Mouse (Mus musculus): ENCODE data around the gene Slc39a9. TPM values are rescaled to one million over a fixed set of nuclear protein-coding genes. Genes with fewer than 3 reads are reported as not detected.

Gene Slc39a9
- polyA plus RNA-seq, 1 experiment from 2014 or later, result 27.7 TPM

DNA sequence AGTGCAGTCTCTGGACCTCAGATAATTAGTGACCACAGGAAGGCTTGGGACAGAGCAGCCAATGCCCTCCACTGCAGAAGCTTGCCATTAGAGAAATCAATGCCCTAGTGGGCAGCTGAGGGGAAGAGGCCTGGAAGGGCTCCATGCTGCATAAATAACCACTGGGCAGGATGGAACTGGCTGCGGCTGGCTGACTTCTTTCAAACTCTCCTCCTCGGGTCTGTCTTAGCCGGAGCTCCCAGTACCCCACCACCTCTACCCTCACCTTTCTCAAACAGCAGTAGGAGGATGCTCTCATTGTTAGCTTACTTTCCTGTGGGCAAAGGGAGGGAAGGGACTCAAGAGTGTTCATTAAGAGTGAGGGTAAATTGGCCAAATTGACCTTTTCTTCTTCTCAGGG lies 51.3 kb downstream of the Slc39a9 start:
- Histone ChIP-seq H3K4me1 (ENCODE audit: control insufficient read depth, insufficient read depth, low read length) (peaks cover 12% of the 10 kb centered on the region; the same call in 1 of the 2 replicates), H3K9me3 (ENCODE audit: control insufficient read depth, low read length) (no peaks in the 10 kb centered on the region), H3K27ac (ENCODE audit: low read depth, low read length) (no peak overlapping the region), H3K4me2 (ENCODE audit: low read depth, low read length) (no peak overlapping the region), H3K36me3 (ENCODE audit: control insufficient read depth, insufficient read depth, low read length) (no peaks in the 10 kb centered on the region), H3K9ac (replicated peaks; ENCODE audit: low read depth, low read length) (no peak overlapping the region), H3K27me3 (ENCODE audit: control insufficient read depth, insufficient read depth, low read length) (peaks cover 28% of the 10 kb centered on the region), H3K4me3 (ENCODE audit: low read depth, low read length) (no peak overlapping the region)
- ATAC-seq (ENCODE audit: low read depth), result no peak
- 84% methylated on average over 3 of the region's 3 CpGs for WGBS

DNA sequence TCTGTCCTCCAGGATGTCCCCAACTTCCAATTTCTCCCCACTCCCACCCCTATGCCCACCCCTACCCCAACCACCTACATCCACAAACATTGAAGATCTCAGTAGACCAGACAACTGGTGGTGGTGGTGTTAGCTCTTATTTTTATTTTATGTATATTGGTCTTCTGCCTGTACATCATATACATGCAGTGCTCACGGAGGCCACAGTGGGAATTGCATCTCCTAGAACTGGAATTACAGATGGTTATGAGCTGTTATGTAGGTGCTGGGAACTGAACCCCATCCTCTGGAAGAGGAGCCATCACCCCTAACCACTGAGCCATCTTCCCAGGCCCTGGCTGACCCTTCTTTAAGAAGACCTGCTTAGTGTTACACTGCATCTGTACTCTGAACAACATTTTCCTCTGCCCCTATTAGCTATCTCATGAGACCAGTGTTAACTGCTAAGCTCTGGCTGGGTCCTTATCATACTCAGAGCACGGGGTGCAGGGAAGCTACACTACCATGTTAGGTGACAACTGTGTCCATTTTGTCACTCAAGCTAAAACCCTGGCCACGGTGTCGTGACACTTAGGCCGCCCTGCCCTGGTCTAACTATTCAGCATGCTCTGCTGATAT lies 55.0 kb downstream of the Slc39a9 start:
- Histone ChIP-seq H3K27ac (ENCODE audit: low read depth, low read length) (no peak overlapping the region), H3K36me3 (ENCODE audit: control insufficient read depth, insufficient read depth, low read length) (no peaks in the 10 kb centered on the region), H3K4me3 (ENCODE audit: low read depth, low read length) (no peak overlapping the region), H3K4me1 (ENCODE audit: control insufficient read depth, insufficient read depth, low read length) (no peaks in the 10 kb centered on the region), H3K27me3 (ENCODE audit: control insufficient read depth, insufficient read depth, low read length) (peaks cover 5% of the 10 kb centered on the region), H3K9ac (replicated peaks; ENCODE audit: low read depth, low read length) (no peak overlapping the region), H3K9me3 (ENCODE audit: control insufficient read depth, low read length) (no peaks in the 10 kb centered on the region), H3K4me2 (ENCODE audit: low read depth, low read length) (no peak overlapping the region)
- no peak for ATAC-seq (ENCODE audit: low read depth)
- WGBS, result 93% methylated on average over 5 of the region's 5 CpGs

DNA sequence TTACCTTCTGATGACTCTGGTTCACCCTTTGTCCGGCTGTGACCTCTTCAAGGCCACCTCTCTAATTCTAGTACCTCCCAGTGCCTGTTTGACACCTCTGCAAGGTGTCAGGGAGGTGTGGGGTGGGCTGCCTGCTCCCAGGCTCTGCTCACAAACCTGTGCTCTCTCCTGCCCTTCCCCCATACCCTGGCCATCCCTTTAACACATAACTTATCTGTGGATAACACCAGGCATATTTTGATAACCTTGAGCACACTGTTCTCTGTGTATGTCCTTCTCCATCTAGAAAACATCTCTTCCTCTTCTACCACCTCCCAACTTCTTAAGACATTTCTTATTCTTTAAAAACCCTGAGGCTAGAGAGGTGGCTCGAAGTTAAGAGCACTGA lies 55.5 kb downstream of the Slc39a9 start:
- no peak for ATAC-seq (ENCODE audit: low read depth)
- H3K9ac ChIP-seq (replicated peaks; ENCODE audit: low read depth, low read length), result no peak overlapping the region
- H3K9me3 ChIP-seq (ENCODE audit: control insufficient read depth, low read length), result no peaks in the 10 kb centered on the region
- H3K27ac ChIP-seq (ENCODE audit: low read depth, low read length), result no peak overlapping the region
- H3K27me3 ChIP-seq (ENCODE audit: control insufficient read depth, insufficient read depth, low read length), result peaks cover 5% of the 10 kb centered on the region
- H3K4me3 ChIP-seq (ENCODE audit: low read depth, low read length), result no peak overlapping the region
- H3K36me3 ChIP-seq (ENCODE audit: control insufficient read depth, insufficient read depth, low read length), result no peaks in the 10 kb centered on the region
- H3K4me2 ChIP-seq (ENCODE audit: low read depth, low read length), result no peak overlapping the region
- WGBS, result 73% methylated on average over 2 of the region's 2 CpGs
- no peaks in the 10 kb centered on the region for H3K4me1 ChIP-seq (ENCODE audit: control insufficient read depth, insufficient read depth, low read length)

DNA sequence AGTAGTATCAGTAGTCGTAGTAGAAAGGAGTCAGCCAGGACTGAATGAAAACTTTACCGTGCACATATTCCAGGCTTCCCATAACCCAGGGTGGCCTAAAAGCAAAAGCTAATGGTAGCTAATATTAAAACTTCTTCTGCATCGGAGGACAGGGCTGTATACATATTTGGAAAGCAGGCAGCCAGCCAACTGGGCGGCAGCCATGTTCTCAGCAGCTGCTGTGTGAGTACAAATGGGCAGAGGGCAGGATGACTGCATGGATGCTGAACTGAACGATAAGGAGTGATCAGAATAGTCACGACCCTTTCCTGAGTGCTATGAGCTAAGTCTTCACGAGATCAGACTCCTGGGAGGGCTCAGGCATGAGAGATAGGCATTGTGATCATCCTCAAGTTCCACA lies 57.6 kb downstream of the Slc39a9 start:
- 79% methylated on average over 7 of the region's 7 CpGs for WGBS
- ATAC-seq (ENCODE audit: low read depth), result no peak
- H3K9me3 ChIP-seq (ENCODE audit: control insufficient read depth, low read length), result no peaks in the 10 kb centered on the region

DNA sequence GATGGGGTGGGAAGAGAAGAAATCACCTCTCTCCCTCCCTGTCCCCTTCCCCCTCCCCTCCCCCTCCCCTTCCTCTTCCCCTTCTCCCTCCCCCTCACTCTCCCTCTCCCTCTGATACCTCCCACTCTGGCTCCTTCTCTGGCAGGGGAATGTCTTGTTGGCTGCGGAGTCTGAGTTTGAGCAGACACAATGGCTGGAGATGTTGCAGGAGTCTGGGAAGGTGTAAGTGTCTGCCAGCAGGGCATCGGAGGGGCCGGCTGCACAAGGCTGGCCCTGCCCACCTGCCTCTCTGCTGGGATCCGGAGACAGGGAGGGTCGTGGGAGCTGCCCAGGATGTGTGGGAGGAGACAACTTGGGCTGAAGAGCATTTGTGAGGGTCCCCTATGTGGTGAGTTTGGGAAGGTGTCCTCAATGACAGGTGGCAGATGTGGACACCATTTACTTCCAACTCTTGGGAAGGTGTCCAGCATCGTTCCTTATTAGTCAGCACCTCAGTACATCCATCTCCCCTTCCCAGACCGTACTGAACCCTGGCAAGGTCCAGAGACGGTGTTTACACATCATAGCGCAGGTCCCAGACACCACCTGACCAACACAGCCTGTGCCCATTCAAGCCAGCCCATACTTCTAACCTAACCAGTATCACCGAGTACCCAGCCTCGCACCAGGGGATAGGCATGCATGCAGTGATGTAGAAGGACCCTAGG lies 62.7 kb downstream of the Slc39a9 start:
- H3K36me3 ChIP-seq (ENCODE audit: control insufficient read depth, insufficient read depth, low read length), result no peaks in the 10 kb centered on the region
- no peak for ATAC-seq (ENCODE audit: low read depth)
- no peak overlapping the region for H3K27ac ChIP-seq (ENCODE audit: low read depth, low read length)
- WGBS, result 61% methylated on average over 11 of the region's 11 CpGs
- H3K9ac ChIP-seq (replicated peaks; ENCODE audit: low read depth, low read length), result 0 out of 2 replicates have a peak overlapping the region, but pooled peaks have one; percentile 7
- H3K27me3 ChIP-seq (ENCODE audit: control insufficient read depth, insufficient read depth, low read length), result no peaks in the 10 kb centered on the region
- no peak overlapping the region for H3K4me2 ChIP-seq (ENCODE audit: low read depth, low read length)
- 0 out of 2 replicates have a peak, but pooled peaks cover 3% of the 10 kb centered on the region for H3K4me1 ChIP-seq (ENCODE audit: control insufficient read depth, insufficient read depth, low read length)
- H3K4me3 ChIP-seq (ENCODE audit: low read depth, low read length), result no peak overlapping the region
- no peaks in the 10 kb centered on the region for H3K9me3 ChIP-seq (ENCODE audit: control insufficient read depth, low read length)

More for the DNA sequence above, 57.6 kb downstream of the Slc39a9 start:
- Histone ChIP-seq H3K4me1 (ENCODE audit: control insufficient read depth, insufficient read depth, low read length) (no peaks in the 10 kb centered on the region), H3K9ac (replicated peaks; ENCODE audit: low read depth, low read length) (no peak overlapping the region), H3K4me2 (ENCODE audit: low read depth, low read length) (no peak overlapping the region), H3K27ac (ENCODE audit: low read depth, low read length) (no peak overlapping the region), H3K36me3 (ENCODE audit: control insufficient read depth, insufficient read depth, low read length) (no peaks in the 10 kb centered on the region), H3K4me3 (ENCODE audit: low read depth, low read length) (no peak overlapping the region), H3K27me3 (ENCODE audit: control insufficient read depth, insufficient read depth, low read length) (no peaks in the 10 kb centered on the region)

DNA sequence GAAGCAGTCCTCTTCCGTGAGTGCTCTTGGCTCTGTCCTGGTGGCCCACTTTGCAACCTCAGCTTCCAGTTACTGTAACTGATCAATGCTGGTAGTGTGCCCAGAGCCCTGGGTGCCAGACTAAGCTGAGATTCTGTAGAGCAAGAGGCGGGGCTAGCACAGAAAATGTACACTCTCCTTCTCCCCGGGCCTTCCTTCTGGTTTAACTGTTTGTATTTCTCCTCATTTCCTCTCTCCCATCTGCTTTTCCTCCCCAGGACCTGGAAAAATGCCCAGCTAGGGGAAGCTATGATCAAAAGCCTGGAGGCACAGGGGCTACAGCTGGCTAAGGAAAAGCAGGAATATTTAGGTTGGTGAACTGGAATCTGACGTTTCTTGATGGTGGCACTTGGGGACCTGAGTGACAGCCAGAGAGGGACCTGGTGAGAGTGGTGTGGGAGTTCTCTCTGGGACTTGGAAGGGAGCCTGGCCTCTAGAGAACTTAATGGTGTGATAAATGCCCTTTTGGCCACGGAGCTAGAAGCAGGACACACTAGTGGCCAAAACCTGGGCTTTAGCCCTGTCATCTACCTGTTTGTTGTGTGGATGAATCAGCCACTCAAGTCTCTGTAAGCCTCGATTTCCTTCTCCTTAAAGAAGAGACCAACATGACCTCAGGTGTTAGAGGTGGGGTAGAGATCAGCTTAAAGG lies 63.4 kb downstream of the Slc39a9 start:
- 53% methylated on average over 6 of the region's 6 CpGs for WGBS
- Histone ChIP-seq H3K36me3 (ENCODE audit: control insufficient read depth, insufficient read depth, low read length) (no peaks in the 10 kb centered on the region), H3K9me3 (ENCODE audit: control insufficient read depth, low read length) (no peaks in the 10 kb centered on the region), H3K9ac (replicated peaks; ENCODE audit: low read depth, low read length) (0 out of 2 replicates have a peak overlapping the region, but pooled peaks have one; percentile 7), H3K27ac (ENCODE audit: low read depth, low read length) (no peak overlapping the region), H3K4me1 (ENCODE audit: control insufficient read depth, insufficient read depth, low read length) (0 out of 2 replicates have a peak, but pooled peaks cover 3% of the 10 kb centered on the region), H3K4me3 (ENCODE audit: low read depth, low read length) (no peak overlapping the region), H3K27me3 (ENCODE audit: control insufficient read depth, insufficient read depth, low read length) (no peaks in the 10 kb centered on the region), H3K4me2 (ENCODE audit: low read depth, low read length) (no peak overlapping the region)
- no peak for ATAC-seq (ENCODE audit: low read depth)

DNA sequence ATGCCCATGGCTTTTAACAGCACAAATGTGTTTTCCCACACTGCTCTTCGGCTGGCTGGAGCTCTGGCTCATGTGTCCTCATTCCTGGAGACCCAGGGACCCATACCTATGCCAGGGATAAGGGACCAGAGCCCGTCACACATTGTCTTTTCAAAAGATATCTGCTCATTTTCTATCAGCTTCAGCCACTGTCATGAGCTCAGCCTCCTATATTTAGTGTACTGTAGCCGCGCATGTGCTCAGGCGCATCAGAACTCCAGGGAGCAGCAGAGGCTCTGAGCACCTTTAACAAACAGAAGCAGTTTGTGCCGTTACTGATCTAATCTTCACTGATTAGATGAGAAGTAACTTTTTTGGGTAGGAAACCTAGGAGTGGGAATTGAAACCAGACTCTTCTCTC lies 72.2 kb downstream of the Slc39a9 start:
- no peaks in the 10 kb centered on the region for H3K27me3 ChIP-seq (ENCODE audit: control insufficient read depth, insufficient read depth, low read length)
- H3K36me3 ChIP-seq (ENCODE audit: control insufficient read depth, insufficient read depth, low read length), result no peaks in the 10 kb centered on the region
- H3K9ac ChIP-seq (replicated peaks; ENCODE audit: low read depth, low read length), result no peak overlapping the region
- no peak overlapping the region for H3K4me2 ChIP-seq (ENCODE audit: low read depth, low read length)
- no peak overlapping the region for H3K27ac ChIP-seq (ENCODE audit: low read depth, low read length)
- no peak for ATAC-seq (ENCODE audit: low read depth)
- no peaks in the 10 kb centered on the region for H3K4me1 ChIP-seq (ENCODE audit: control insufficient read depth, insufficient read depth, low read length)
- no peak overlapping the region for H3K4me3 ChIP-seq (ENCODE audit: low read depth, low read length)
- 78% methylated on average over 6 of the region's 6 CpGs for WGBS
- no peaks in the 10 kb centered on the region for H3K9me3 ChIP-seq (ENCODE audit: control insufficient read depth, low read length)

DNA sequence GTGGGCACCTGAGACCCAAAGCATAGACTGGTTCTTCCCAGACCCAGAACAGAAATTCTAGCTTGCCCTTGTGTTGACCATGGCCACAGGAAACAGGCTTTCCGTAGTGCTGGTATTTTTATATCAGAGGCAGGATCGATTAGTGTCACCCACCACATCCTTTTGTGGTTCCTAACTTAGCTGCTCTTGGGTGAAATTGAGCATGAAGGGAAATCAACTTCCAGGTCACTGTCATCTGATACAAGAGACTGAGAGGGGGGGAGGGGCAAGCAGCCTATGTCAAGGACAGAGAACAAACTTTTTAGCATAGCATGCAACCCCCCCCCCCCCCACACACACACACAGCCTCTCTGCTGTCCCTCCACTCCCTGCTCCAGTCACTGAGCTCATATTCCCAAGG lies 75.5 kb downstream of the Slc39a9 start:
- H3K4me2 ChIP-seq (ENCODE audit: low read depth, low read length), result no peak overlapping the region
- 68% methylated on average over 2 of the region's 2 CpGs for WGBS

DNA sequence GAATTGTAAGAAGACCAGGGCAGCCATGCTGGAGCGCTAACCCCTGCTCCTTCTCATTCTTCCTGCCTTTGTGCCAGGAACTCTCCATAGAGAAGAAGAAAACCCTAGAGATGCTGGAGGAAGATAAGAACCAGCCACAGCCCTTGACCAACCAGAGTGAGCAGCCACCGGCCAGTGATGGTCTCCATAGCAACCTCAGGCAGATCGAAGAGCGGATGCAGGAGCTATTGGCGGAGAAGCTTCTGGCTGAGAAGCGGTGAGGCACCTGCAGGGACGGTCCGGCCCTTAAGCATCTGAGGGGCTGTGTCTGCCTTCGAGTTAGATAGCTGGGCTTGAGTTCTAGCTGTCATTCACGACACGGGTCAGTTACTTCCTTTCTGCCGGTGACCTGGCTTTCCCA lies 76.8 kb downstream of the Slc39a9 start:
- ATAC-seq (ENCODE audit: low read depth), result no peak
- Histone ChIP-seq H3K36me3 (ENCODE audit: control insufficient read depth, insufficient read depth, low read length) (no peaks in the 10 kb centered on the region), H3K4me1 (ENCODE audit: control insufficient read depth, insufficient read depth, low read length) (no peaks in the 10 kb centered on the region), H3K9ac (replicated peaks; ENCODE audit: low read depth, low read length) (no peak overlapping the region), H3K27me3 (ENCODE audit: control insufficient read depth, insufficient read depth, low read length) (no peaks in the 10 kb centered on the region), H3K4me2 (ENCODE audit: low read depth, low read length) (no peak overlapping the region), H3K4me3 (ENCODE audit: low read depth, low read length) (no peak overlapping the region), H3K27ac (ENCODE audit: low read depth, low read length) (no peak overlapping the region), H3K9me3 (ENCODE audit: control insufficient read depth, low read length) (no peaks in the 10 kb centered on the region)
- 67% methylated on average over 12 of the region's 12 CpGs for WGBS

More for the DNA sequence above, 75.5 kb downstream of the Slc39a9 start:
- no peak overlapping the region for H3K27ac ChIP-seq (ENCODE audit: low read depth, low read length)
- H3K4me3 ChIP-seq (ENCODE audit: low read depth, low read length), result no peak overlapping the region
- no peak overlapping the region for H3K9ac ChIP-seq (replicated peaks; ENCODE audit: low read depth, low read length)
- no peaks in the 10 kb centered on the region for H3K9me3 ChIP-seq (ENCODE audit: control insufficient read depth, low read length)
- no peaks in the 10 kb centered on the region for H3K4me1 ChIP-seq (ENCODE audit: control insufficient read depth, insufficient read depth, low read length)
- H3K36me3 ChIP-seq (ENCODE audit: control insufficient read depth, insufficient read depth, low read length), result no peaks in the 10 kb centered on the region
- no peak for ATAC-seq (ENCODE audit: low read depth)
- H3K27me3 ChIP-seq (ENCODE audit: control insufficient read depth, insufficient read depth, low read length), result no peaks in the 10 kb centered on the region

All from neural tube, embryonic 14.5 days (tissue).